In genomic region chr17:71780945-71781344, GRCm38 (mm10) we compare ENCODE assay signal across 12 mouse cellular contexts. TPM values are rescaled to one million over a fixed set of nuclear protein-coding genes. Genes with fewer than 3 reads are reported as not detected.
A peak's percentile ranks its signal among the peaks of the same experiment; 100 is the strongest.
DNase-seq lines count a peak whose midpoint lies in the region; TF ChIP-seq lines count a peak whose summit lies in the region.
"Had no signal": no experiment of that assay in that cellular context is flagged by ENCODE, and none has a peak within 500 bp of the region (broad histone marks: within the 10 kb centered on the region; RNA-seq: fewer than 3 reads in every experiment).

No protein-coding gene starts in this region.

- no peaks in the 10 kb centered on the region for H3K27me3 ChIP-seq in thymus, adult 2 months (ENCODE audit: control insufficient read depth, insufficient read depth, low read length)
- H3K27me3 ChIP-seq: Patski had no signal

- H3K27ac ChIP-seq in thymus, adult 2 months (ENCODE audit: control insufficient read depth, insufficient read depth, low read length): no peak overlapping the region
- H3K27ac ChIP-seq: forebrain, embryonic 12.5 days; hindbrain, embryonic 10.5 days had no signal

- no peak for TF ChIP-seq POLR2A in thymus, adult 2 months (IDR thresholded peaks at IDR 0.05; ENCODE audit: control insufficient read depth, extremely low read depth, insufficient read depth, low read length, poor library complexity)

- no peaks in the 10 kb centered on the region for H3K36me3 ChIP-seq in thymus, adult 2 months (ENCODE audit: control insufficient read depth, insufficient read depth, low read length)
- H3K36me3 ChIP-seq: forebrain, embryonic 12.5 days; hindbrain, embryonic 10.5 days had no signal

- no peak for TF ChIP-seq CTCF in thymus, adult 2 months (IDR thresholded peaks at IDR 0.05; ENCODE audit: borderline replicate concordance, control insufficient read depth, extremely low read depth, insufficient read depth, low read length, poor library complexity)

- DNase-seq in cerebellum, postnatal 10 days: peak; percentile 40 to 42
- no peak for DNase-seq in cerebellum, adult 8-10 months
- peak; percentile 37 for DNase-seq in adipocyte (ENCODE audit: low spot score)
- DNase-seq in layer of hippocampus, adult 9-11 months: peak; percentile 67
- peak; percentile 80 for DNase-seq in lung, postnatal 36 days
- no peak for DNase-seq in yolk sac, embryonic 10.5 days (ENCODE audit: low spot score)
- DNase-seq in thymus, adult 2 months: no peak
- no peak for DNase-seq in thymus, postnatal 4 days

- 90% methylated on average over 4 of the region's 4 CpGs for WGBS in thymus, adult 2 months

- no peaks in the 10 kb centered on the region for H3K4me1 ChIP-seq in thymus, adult 2 months (replicated peaks; ENCODE audit: control insufficient read depth, insufficient read depth, low read length)
- H3K4me1 ChIP-seq: megakaryocyte, embryonic 14.5 days had no signal

- no peak overlapping the region for H3K4me3 ChIP-seq in thymus, adult 2 months (ENCODE audit: control insufficient read depth, insufficient read depth, low read length)
- H3K4me3 ChIP-seq: forebrain, embryonic 12.5 days; hindbrain, embryonic 10.5 days; megakaryocyte, embryonic 14.5 days had no signal

RNA-seq across cellular contexts. Expression of gene Clip4, which starts 12.7 kb away (rescaled TPM):
- 16.2 and 20.2 TPM in 2 replicates for polyA plus RNA-seq in thymus, adult 2 months (2012; rRNA removed)

RNA-seq across cellular contexts. Expression of gene Pcare, which starts 28.3 kb away (rescaled TPM):
- 0.04 TPM in 1 of 2 replicates, not detected in the other for polyA plus RNA-seq in thymus, adult 2 months (2012; rRNA removed)
- polyA plus RNA-seq: forebrain, embryonic 12.5 days; hindbrain, embryonic 10.5 days; Patski had no signal

Comparison
In these comparisons a context has a peak if more than half of its experiments do, and no peak if none do; other contexts are left out.
1. DNase-seq: peak in cerebellum, postnatal 10 days (2 of 2), adipocyte (single experiment), layer of hippocampus, adult 9-11 months (single experiment) and lung, postnatal 36 days (single experiment); none in cerebellum, adult 8-10 months (single experiment), yolk sac, embryonic 10.5 days (single experiment), thymus, adult 2 months (single experiment) and thymus, postnatal 4 days (single experiment).